Mouse (Mus musculus) intestine, postnatal 0 days (tissue): ENCODE data around the gene Brinp2. TPM values are rescaled to one million over a fixed set of nuclear protein-coding genes. Genes with fewer than 3 reads are reported as not detected.

Experiments used
- ATAC-seq: fragments of 200-750 bp; cut with Nextera tagmentation; 2 replicates; pipeline ENCODE4 v1.8.0; 2017; ENCODE audit warnings: mild to moderate bottlenecking, moderate TSS enrichment, moderate library complexity
- H3K27ac ChIP-seq: fragments of 300-500 bp; sonication (generic); 2 replicates; pipeline ENCODE4 v1.5.1; 2014; ENCODE audit warnings: mild to moderate bottlenecking, low read depth, low read length, moderate library complexity
- H3K27me3 ChIP-seq: fragments of 300-500 bp; sonication (generic); replicated peaks from 2 replicates; pipeline ENCODE4 v1.6.1; 2014; ENCODE audit warnings: low read length, mixed read lengths; ENCODE audit not compliant: control insufficient read depth, insufficient read depth
- H3K36me3 ChIP-seq: fragments of 300-500 bp; sonication (generic); 2 replicates; pipeline ENCODE4 v1.6.1; 2014; ENCODE audit warnings: mild to moderate bottlenecking, moderate library complexity; ENCODE audit not compliant: control insufficient read depth, insufficient read depth
- H3K4me1 ChIP-seq: fragments of 300-500 bp; sonication (generic); replicated peaks from 2 replicates; pipeline ENCODE4 v1.6.1; 2014; ENCODE audit warnings: antibody characterized with exemption, low read length, mixed read lengths; ENCODE audit not compliant: control insufficient read depth, insufficient read depth
- H3K4me2 ChIP-seq: fragments of 300-500 bp; sonication (generic); replicated peaks from 2 replicates; pipeline ENCODE4 v1.6.1; 2014; ENCODE audit warnings: low read depth, mild to moderate bottlenecking, moderate library complexity
- H3K4me3 ChIP-seq: fragments of 300-500 bp; sonication (generic); 2 replicates; pipeline ENCODE4 v1.5.1; 2014; ENCODE audit warnings: low read depth, low read length
- H3K9ac ChIP-seq: fragments of 300-500 bp; sonication (generic); 2 replicates; pipeline ENCODE4 v1.6.1; 2014; ENCODE audit warnings: mild to moderate bottlenecking, low read depth, low read length
- H3K9me3 ChIP-seq: fragments of 300-500 bp; sonication (generic); 2 replicates; pipeline ENCODE4 v1.6.1; 2016; ENCODE audit warnings: mixed run types; ENCODE audit not compliant: control insufficient read depth
- CTCF ChIP-seq: sonication (generic); IDR thresholded peaks from 2 replicates; pipeline ENCODE4 v1.5.1; 2016; ENCODE audit warnings: low read depth, mild to moderate bottlenecking, control low read depth, antibody characterized with exemption, moderate library complexity
- WGBS: fragments of 180-500 bp; shearing (Covaris S2); extraction: QIAGEN DNeasy Blood & Tissue Kit; methylation state at CpG from one replicate; pipeline ENCODE4 v1.1.7; 2014; 5-methylcytosine and 5-hydroxymethylcytosine counted together
- polyA plus RNA-seq: library from polyadenylated mRNA; unstranded; fragments of >200 nt; fragmentation: Nextera tagmentation; extraction: Ambion mirVana; gene quantifications from 2 replicates; pipeline ENCODE4 v1.2.1, GENCODE M21; 2015

Brinp2 gene
- polyA plus RNA-seq, 1 experiment from 2014 or later = 0.34 TPM

GRCm38 (mm10) chr1:158353656-158354371 lies 2.3 kb downstream of the Brinp2 start:
- no peak overlapping the region for H3K27ac ChIP-seq
- WGBS = 50% methylated on average over 5 of the region's 5 CpGs
- H3K9me3 ChIP-seq = no peaks in the 10 kb centered on the region
- no peak for TF ChIP-seq CTCF
- no peak overlapping the region for H3K4me2 ChIP-seq
- no peaks in the 10 kb centered on the region for H3K36me3 ChIP-seq
- H3K4me3 ChIP-seq = no peak overlapping the region
- H3K4me1 ChIP-seq = no peaks in the 10 kb centered on the region; the same call in 1 of the 2 replicates
- no peak for ATAC-seq
- H3K27me3 ChIP-seq = peaks cover 21% of the 10 kb centered on the region
- no peak overlapping the region for H3K9ac ChIP-seq

- ATAC-seq = no peak
- WGBS = 54% methylated on average over 6 of the region's 6 CpGs
- H3K9me3 ChIP-seq = no peaks in the 10 kb centered on the region
- H3K4me2 ChIP-seq = no peak overlapping the region
- H3K4me1 ChIP-seq = no peaks in the 10 kb centered on the region
- no peaks in the 10 kb centered on the region for H3K27me3 ChIP-seq
- no peak overlapping the region for H3K27ac ChIP-seq
- no peak overlapping the region for H3K4me3 ChIP-seq
- H3K36me3 ChIP-seq = no peaks in the 10 kb centered on the region
- no peak overlapping the region for H3K9ac ChIP-seq
- TF ChIP-seq CTCF = peak; percentile 39; the same call in 1 of the 2 replicates
Observed at GRCm38 (mm10) chr1:158343243-158343714, 12.8 kb downstream of the Brinp2 start.

- Histone ChIP-seq H3K9me3 (no peaks in the 10 kb centered on the region), H3K4me1 (no peaks in the 10 kb centered on the region), H3K4me2 (no peak overlapping the region), H3K9ac (no peak overlapping the region), H3K4me3 (no peak overlapping the region), H3K36me3 (no peaks in the 10 kb centered on the region), H3K27ac (no peak overlapping the region), H3K27me3 (no peaks in the 10 kb centered on the region)
- WGBS = 80% methylated on average over 2 of the region's 2 CpGs
- TF ChIP-seq CTCF = no peak
- no peak for ATAC-seq
Observed at GRCm38 (mm10) chr1:158328839-158329238, 27.3 kb downstream of the Brinp2 start.

- ATAC-seq = no peak
- Histone ChIP-seq H3K4me2 (no peak overlapping the region), H3K9ac (no peak overlapping the region), H3K9me3 (no peaks in the 10 kb centered on the region), H3K4me3 (no peak overlapping the region), H3K27me3 (no peaks in the 10 kb centered on the region), H3K36me3 (no peaks in the 10 kb centered on the region), H3K4me1 (no peaks in the 10 kb centered on the region), H3K27ac (no peak overlapping the region)
- no peak for TF ChIP-seq CTCF
- WGBS = 73% methylated on average over 5 of the region's 5 CpGs
Observed at GRCm38 (mm10) chr1:158328126-158328525, 28.0 kb downstream of the Brinp2 start.

DNA sequence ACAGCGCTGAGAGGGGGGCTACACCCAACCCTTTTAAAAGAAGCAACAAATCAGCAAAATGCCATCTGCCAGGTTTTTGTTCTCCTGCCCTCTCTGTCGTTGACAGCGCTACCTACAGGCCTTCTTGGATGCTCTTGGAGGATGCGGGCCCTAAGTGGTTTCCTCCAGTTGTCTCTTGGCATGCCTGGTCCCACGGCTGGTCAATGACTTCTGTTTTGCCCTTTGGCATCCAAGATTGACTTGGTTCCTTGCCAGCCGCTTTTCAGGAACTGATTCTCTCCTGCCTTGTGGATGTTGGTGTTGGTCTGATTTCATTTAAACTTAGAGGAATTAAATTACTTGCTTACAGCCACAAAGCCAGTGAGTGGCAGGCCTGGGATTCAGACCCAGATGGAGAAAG lies 32.8 kb downstream of the Brinp2 start:
- Histone ChIP-seq H3K4me3 (no peak overlapping the region), H3K9me3 (no peaks in the 10 kb centered on the region), H3K27ac (no peak overlapping the region), H3K4me1 (no peaks in the 10 kb centered on the region), H3K36me3 (no peaks in the 10 kb centered on the region), H3K4me2 (no peak overlapping the region), H3K27me3 (no peaks in the 10 kb centered on the region), H3K9ac (no peak overlapping the region)
- no peak for ATAC-seq
- no peak for TF ChIP-seq CTCF
- 83% methylated on average over 6 of the region's 6 CpGs for WGBS

DNA sequence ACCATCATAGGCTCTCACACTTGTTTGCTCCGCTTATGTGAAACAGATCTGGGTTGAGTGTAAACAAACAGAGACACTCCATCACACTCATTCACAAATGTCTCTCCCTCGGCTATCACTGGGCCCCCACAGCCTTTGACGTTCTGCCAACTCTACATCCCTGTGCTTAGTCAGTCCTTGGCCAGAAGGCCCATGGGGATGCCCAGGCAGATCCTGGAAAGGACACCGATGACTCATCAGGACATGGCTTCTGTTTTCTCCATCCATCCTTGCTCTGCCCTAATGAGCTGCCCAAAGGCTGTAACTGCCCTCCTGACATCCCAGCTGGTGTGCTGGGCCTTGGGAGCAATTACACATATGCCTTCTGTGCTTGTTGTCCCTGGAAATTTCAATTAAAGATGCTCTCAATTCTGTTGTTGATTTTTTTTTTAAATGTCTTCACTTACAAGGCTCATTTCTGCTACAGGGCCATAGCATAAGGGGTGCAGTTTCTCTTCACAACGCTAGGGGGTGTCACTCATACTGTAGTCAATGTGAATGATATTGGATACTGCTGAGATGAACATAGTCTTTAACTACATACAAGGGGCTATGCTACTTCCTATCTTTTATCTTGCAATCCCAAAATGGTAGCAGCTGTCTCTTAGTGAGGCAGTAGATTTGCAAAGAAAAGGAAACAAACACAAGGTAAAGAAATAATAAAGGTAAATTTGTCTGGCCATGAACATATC lies 45.5 kb downstream of the Brinp2 start:
- no peak overlapping the region for H3K9ac ChIP-seq
- no peak for TF ChIP-seq CTCF
- no peaks in the 10 kb centered on the region for H3K36me3 ChIP-seq
- no peak for ATAC-seq
- H3K27me3 ChIP-seq = no peaks in the 10 kb centered on the region
- no peak overlapping the region for H3K27ac ChIP-seq
- H3K4me2 ChIP-seq = no peak overlapping the region
- no peaks in the 10 kb centered on the region for H3K9me3 ChIP-seq
- H3K4me1 ChIP-seq = no peaks in the 10 kb centered on the region
- 66% methylated on average over 5 of the region's 5 CpGs for WGBS
- no peak overlapping the region for H3K4me3 ChIP-seq
